In the genomic region with DNA sequence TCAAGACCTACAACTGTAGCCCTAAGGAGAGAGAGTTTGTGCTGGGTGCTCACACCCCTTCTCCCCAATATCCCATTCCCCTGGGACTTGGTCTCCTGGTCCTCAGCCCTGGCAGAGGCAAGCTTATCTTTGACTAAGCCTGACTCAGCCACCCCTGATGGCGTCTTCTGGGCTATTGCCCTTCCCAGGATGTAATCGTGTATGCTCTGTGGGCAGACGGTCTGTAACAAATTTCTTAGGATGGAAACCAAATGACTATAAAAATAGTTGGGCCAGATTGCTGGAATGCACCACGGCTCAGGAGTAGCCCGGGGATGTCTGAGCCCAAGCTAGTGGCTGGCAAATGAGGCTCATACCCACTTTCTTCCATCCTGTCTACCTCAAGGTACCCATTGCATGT, we compare ENCODE assay signal across 16 mouse cellular contexts. TPM values are rescaled to one million over a fixed set of nuclear protein-coding genes. Genes with fewer than 3 reads are reported as not detected.
DNase-seq lines count a peak whose midpoint lies in the region; ATAC-seq and TF ChIP-seq lines count a peak whose summit lies in the region.
"Had no signal": no experiment of that assay in that cellular context is flagged by ENCODE, and none has a peak within 500 bp of the region (broad histone marks: within the 10 kb centered on the region; RNA-seq: fewer than 3 reads in every experiment).

No protein-coding gene starts in this region.

- H3K36me3 ChIP-seq in kidney, embryonic 16.5 days (ENCODE audit: insufficient read depth, low read length): no peaks in the 10 kb centered on the region
- H3K36me3 ChIP-seq in lung, postnatal 0 days (ENCODE audit: insufficient read depth, low read length): no peaks in the 10 kb centered on the region
- H3K36me3 ChIP-seq: G1E; heart, embryonic 13.5 days; intestine, embryonic 15.5 days; limb, embryonic 12.5 days had no signal

- WGBS in kidney, embryonic 16.5 days: 75% methylated on average over 5 of the region's 5 CpGs
- WGBS in lung, postnatal 0 days: 79% methylated on average over 5 of the region's 5 CpGs

- TF ChIP-seq CTCF in cortical plate, adult 2 months (IDR thresholded peaks at IDR 0.05; ENCODE audit: extremely low read depth, insufficient read depth, low read length): no peak
- TF ChIP-seq CTCF in lung, postnatal 0 days (IDR thresholded peaks at IDR 0.05): no peak

- peaks cover 18% of the 10 kb centered on the region for H3K4me1 ChIP-seq in kidney, embryonic 16.5 days (ENCODE audit: insufficient read depth, low read length)
- H3K4me1 ChIP-seq in cortical plate, adult 2 months (ENCODE audit: control insufficient read depth, insufficient read depth, low read length): peaks cover 14% of the 10 kb centered on the region
- no peaks in the 10 kb centered on the region for H3K4me1 ChIP-seq in lung, postnatal 0 days (ENCODE audit: insufficient read depth, low read depth, low read length)

- peak overlapping the region; percentile 28; the same call in 1 of the 2 replicates for H3K27ac ChIP-seq in kidney, embryonic 16.5 days (ENCODE audit: low read length)
- peak overlapping the region; percentile 84 for H3K27ac ChIP-seq in cortical plate, adult 2 months (ENCODE audit: insufficient read depth, low read length)
- no peak overlapping the region for H3K27ac ChIP-seq in lung, postnatal 0 days (ENCODE audit: low read length)
- H3K27ac ChIP-seq: intestine, embryonic 15.5 days; limb, embryonic 12.5 days had no signal

- no peak overlapping the region for H3K9ac ChIP-seq in kidney, embryonic 16.5 days (replicated peaks; ENCODE audit: low read length)
- H3K9ac ChIP-seq in lung, postnatal 0 days (replicated peaks; ENCODE audit: low read depth): no peak overlapping the region
- H3K9ac ChIP-seq: heart, embryonic 13.5 days; intestine, embryonic 15.5 days; limb, embryonic 12.5 days had no signal

- no peaks in the 10 kb centered on the region for H3K9me3 ChIP-seq in kidney, embryonic 16.5 days (ENCODE audit: low read length)
- H3K9me3 ChIP-seq in lung, postnatal 0 days (ENCODE audit: low read length): no peaks in the 10 kb centered on the region
- H3K9me3 ChIP-seq: heart, embryonic 13.5 days; intestine, embryonic 15.5 days had no signal

- no peak overlapping the region for H3K4me3 ChIP-seq in kidney, embryonic 16.5 days (ENCODE audit: low read length)
- H3K4me3 ChIP-seq in cortical plate, adult 2 months (ENCODE audit: insufficient read depth, low read length): no peak overlapping the region
- no peak overlapping the region for H3K4me3 ChIP-seq in lung, postnatal 0 days (ENCODE audit: low read depth, low read length)
- H3K4me3 ChIP-seq: heart, embryonic 13.5 days; intestine, embryonic 15.5 days; limb, embryonic 12.5 days had no signal

- ATAC-seq in kidney, embryonic 16.5 days (ENCODE audit: low FRiP score, low TSS enrichment): no peak
- ATAC-seq in lung, postnatal 0 days: no peak
- no peak for ATAC-seq in megakaryocyte, adult 5-6 weeks (ENCODE audit: poor library complexity, severe bottlenecking)

- no peak overlapping the region; the same call in 1 of the 2 replicates for H3K4me2 ChIP-seq in kidney, embryonic 16.5 days (replicated peaks; ENCODE audit: low read depth, low read length)
- no peak overlapping the region for H3K4me2 ChIP-seq in lung, postnatal 0 days (replicated peaks; ENCODE audit: low read depth, low read length)
- H3K4me2 ChIP-seq: heart, embryonic 13.5 days; intestine, embryonic 15.5 days; limb, embryonic 12.5 days had no signal

- no peak for TF ChIP-seq EP300 in lung, postnatal 0 days (IDR thresholded peaks at IDR 0.05)

- DNase-seq in cerebellum, adult 11-12 months: peak; percentile 64
- DNase-seq in cerebellum, postnatal 36 days: no peak
- no peak for DNase-seq in kidney, postnatal 10 days
- DNase-seq in 3T3-L1 (ENCODE audit: low read depth, low spot score): peak; percentile 83
- DNase-seq in lung, postnatal 0 days (ENCODE audit: low spot score): no peak
- DNase-seq: gastrocnemius, postnatal 10 days; lung, adult 18-20 months had no signal

- no peaks in the 10 kb centered on the region for H3K27me3 ChIP-seq in kidney, embryonic 16.5 days (ENCODE audit: insufficient read depth, low read length)
- no peaks in the 10 kb centered on the region for H3K27me3 ChIP-seq in lung, postnatal 0 days (replicated peaks; ENCODE audit: insufficient read depth, low read length)
- H3K27me3 ChIP-seq: heart, embryonic 13.5 days; limb, embryonic 12.5 days had no signal

- no peak for TF ChIP-seq POLR2A in cortical plate, adult 2 months (IDR thresholded peaks at IDR 0.05; ENCODE audit: extremely low read depth, insufficient read depth, low read length)

RNA-seq across cellular contexts. Expression of gene Mical2, which starts 22.8 kb away (rescaled TPM):
- 7.9 and 8.3 TPM in 2 replicates for polyA plus RNA-seq in kidney, embryonic 16.5 days (2015; fragmentation: Nextera tagmentation; extraction: Ambion mirVana)
- 371 and 405 TPM in 2 replicates for polyA plus RNA-seq in cortical plate, adult 2 months (2012; rRNA removed)
- 19.7 and 21.5 TPM in 2 replicates for polyA plus RNA-seq in lung, postnatal 0 days (2015; fragmentation: Nextera tagmentation; extraction: Ambion mirVana)
- total RNA-seq in megakaryocyte, adult 5-6 weeks (2015): 1.1 and 1.8 TPM in 2 replicates
- 0.69 and 1.1 TPM in 2 replicates for total RNA-seq in megakaryocyte, adult 5-6 weeks (2017)
- polyA plus RNA-seq: G1E had no signal

RNA-seq across cellular contexts. Expression of gene Dkk3, which starts 44.0 kb away (rescaled TPM):
- 26.4 and 27.5 TPM in 2 replicates for polyA plus RNA-seq in kidney, embryonic 16.5 days (2015; fragmentation: Nextera tagmentation; extraction: Ambion mirVana)
- 144 and 166 TPM in 2 replicates for polyA plus RNA-seq in cortical plate, adult 2 months (2012; rRNA removed)
- polyA plus RNA-seq in lung, postnatal 0 days (2015; fragmentation: Nextera tagmentation; extraction: Ambion mirVana): 82.5 and 88.3 TPM in 2 replicates
- 0.16 TPM in 1 of 2 replicates, not detected in the other for total RNA-seq in megakaryocyte, adult 5-6 weeks (2015)
- total RNA-seq in megakaryocyte, adult 5-6 weeks (2017): not detected in 2 replicates
- total RNA-seq: megakaryocyte progenitor cell, adult 5-6 weeks; neutrophil, adult 5-6 weeks had no signal
- polyA plus RNA-seq: G1E had no signal

Comparison
In these comparisons a context has a peak if more than half of its experiments do, and no peak if none do; other contexts are left out.
1. DNase-seq: peak in cerebellum, adult 11-12 months (single experiment) and 3T3-L1 (single experiment); none in cerebellum, postnatal 36 days (0 of 2), kidney, postnatal 10 days (single experiment) and lung, postnatal 0 days (single experiment).
2. RNA of gene Mical2, which starts 22.8 kb away (polyA plus RNA-seq): 371 to 405 TPM in cortical plate, adult 2 months; 19.7 to 21.5 TPM in lung, postnatal 0 days and 7.9 to 8.3 TPM in kidney, embryonic 16.5 days; every median in the first group is over 10 times any median in the second.